10 mouse cellular contexts compared by ENCODE assay signal in the genomic region with DNA sequence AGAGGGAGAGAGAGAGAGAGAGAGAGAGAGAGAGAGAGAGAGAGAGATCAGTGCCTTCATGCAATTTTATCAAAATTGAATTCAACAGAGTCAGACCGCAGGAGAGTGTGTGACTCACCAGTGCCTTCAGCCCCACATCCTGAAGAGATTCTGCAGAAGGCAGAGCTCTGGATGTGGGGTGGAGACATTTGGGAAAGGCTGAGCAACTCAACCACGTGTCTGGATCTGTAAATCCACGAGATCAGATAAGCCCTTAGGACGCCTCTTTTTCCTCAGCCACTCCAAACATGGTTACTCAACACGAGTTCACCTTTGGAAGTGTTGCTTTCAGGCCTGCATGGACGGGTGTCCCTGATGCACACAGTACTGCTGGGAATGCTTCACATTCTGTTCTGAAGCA.
"Had no signal": no experiment of that assay in that cellular context is flagged by ENCODE, and none has a peak within 500 bp of the region (broad histone marks: within the 10 kb centered on the region; RNA-seq: fewer than 3 reads in every experiment).

No protein-coding gene starts in this region.

- ATAC-seq: liver, embryonic 12.5 days; midbrain, embryonic 13.5 days had no signal

- DNase-seq: kidney, adult 2 months; kidney, postnatal 14 days; lung, embryonic 14.5 days; retina, postnatal 1 day; right cerebral cortex, postnatal 4 days; spleen, adult 18-20 months; thymus, adult 18-20 months; thymus, postnatal 14 days had no signal
